Mouse (Mus musculus) 3T3-L1 (cell line): ENCODE measurements at regions not wholly inside any gene's neighbourhood (a gene's known extent, or its start where the extent isn't known, plus 50 kb on each side); places are given as distances from the start of the nearest gene placed in this dataset.
A peak's percentile ranks its signal among the peaks of the same experiment; 100 is the strongest.

Experiments used
- DNase-seq: peaks from one replicate; pipeline ENCODE4 v3.0.0-alpha.2; 2015; ENCODE audit warnings: low read depth, low spot score

GRCm38 (mm10) chr6:137931318-137931717, 148.4 kb downstream of the Slc15a5 start:
- no peak for DNase-seq

DNA sequence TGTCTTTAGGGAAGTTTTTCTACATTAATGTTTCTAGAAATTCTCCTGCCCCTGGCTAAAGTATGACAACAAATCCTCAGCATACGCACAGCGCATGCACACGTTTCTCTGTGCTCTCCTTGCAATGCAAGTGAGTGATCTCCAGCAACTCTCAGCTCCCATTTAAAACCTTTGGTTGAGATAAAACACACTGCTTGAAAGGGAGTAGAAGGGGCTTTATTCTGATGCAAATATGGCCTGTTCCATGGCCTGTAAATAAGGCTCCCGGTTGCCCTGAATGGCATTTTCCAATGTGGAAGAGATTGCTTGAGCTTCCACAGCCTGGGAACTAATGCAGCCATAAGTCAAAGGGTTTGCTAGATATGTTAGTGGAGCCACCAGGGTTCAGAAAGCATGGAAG, 156.4 kb downstream of the Slc15a5 start:
- no peak for DNase-seq

- peak; percentile 30 for DNase-seq
Observed at GRCm38 (mm10) chr6:137918156-137918555, 161.6 kb downstream of the Slc15a5 start.

- no peak for DNase-seq
Observed at GRCm38 (mm10) chr6:137907836-137908235, 153.5 kb downstream of the Dera start.
